Mouse (Mus musculus) T-cell, adult 66 days (primary cell): Measurements from ENCODE around the gene Olfr344. TPM values are rescaled to one million over a fixed set of nuclear protein-coding genes. Genes with fewer than 3 reads are reported as not detected.

ENCODE experiments used
- total RNA-seq, 2 experiments: library from RNA; stranded (reverse); gene quantifications; 3 replicates in 1 of 2; 4 replicates in 1 of 2; pipeline ENCODE4 v1.2.4; 2023

Gene Olfr344
- total RNA-seq = not detected

DNA sequence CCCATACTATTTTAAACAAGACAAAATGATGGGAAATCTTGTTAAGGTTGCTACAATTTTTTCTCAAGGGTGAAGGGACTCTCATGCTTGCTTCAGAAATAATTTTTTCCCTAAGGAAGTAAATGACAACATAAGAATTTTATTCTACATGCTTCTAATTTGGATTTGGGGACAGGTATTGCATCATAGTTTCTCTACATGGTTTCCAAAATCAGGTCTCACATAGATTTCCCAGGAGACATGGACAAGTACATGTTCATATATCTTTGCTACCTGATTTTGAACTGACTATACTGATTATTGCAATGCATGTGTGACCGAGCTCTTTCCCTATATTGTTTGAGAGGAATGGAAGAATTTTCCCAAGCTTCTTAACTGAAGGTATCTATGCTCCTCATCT lies at the start of gene Olfr344:
Gene Olfr344, plus strand, starts transcription at position 301 of the 400 bp plus-strand sequence.

DNA sequence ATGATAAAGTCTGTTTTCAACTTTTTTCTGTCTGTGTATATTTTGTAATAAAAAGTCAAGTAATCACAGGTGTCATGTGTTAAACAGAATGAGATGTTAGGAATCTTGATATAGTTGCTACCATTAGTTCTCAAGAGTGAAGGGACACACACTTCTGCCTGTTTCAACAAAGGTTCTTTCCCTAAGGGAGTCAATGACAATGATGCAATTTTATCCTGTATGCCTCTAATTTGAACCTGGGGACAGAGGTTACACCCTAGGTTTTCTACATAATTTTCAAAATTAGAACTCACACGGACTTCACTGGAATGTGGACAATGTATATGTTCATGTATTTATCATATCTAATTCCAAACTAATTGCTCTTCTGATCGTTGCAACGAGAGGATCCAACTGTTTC lies 41.8 kb upstream of the Olfr344 start, which contains the start of gene Olfr342:
Gene Olfr342, plus strand, starts transcription at position 301 of the 400 bp plus-strand sequence.

Other genes starting within 250 kb of the Olfr344 start
- not detected for gene Olfr338, start 193.1 kb upstream of the Olfr344 start, total RNA-seq
- not detected for gene Olfr339, start 147.7 kb upstream of the Olfr344 start, total RNA-seq
- gene Olfr340, start 114.1 kb upstream of the Olfr344 start, total RNA-seq = not detected
- gene Olfr341, start 84.2 kb upstream of the Olfr344 start, total RNA-seq = not detected
- gene Olfr342, start 41.7 kb upstream of the Olfr344 start, total RNA-seq = not detected
- gene Olfr345, start 73.4 kb downstream of the Olfr344 start, total RNA-seq = not detected
- not detected for gene Olfr346, start 119.1 kb downstream of the Olfr344 start, total RNA-seq
- not detected for gene Olfr347, start 165.2 kb downstream of the Olfr344 start, total RNA-seq
- not detected for gene Olfr348, start 217.6 kb downstream of the Olfr344 start, total RNA-seq
- not detected for gene Olfr50, start 223.9 kb downstream of the Olfr344 start, total RNA-seq